Mouse (Mus musculus) lung, adult 2 months (tissue): ENCODE data around the gene Arpc4.

Experiments used
- CTCF ChIP-seq: fragments of 200-500 bp; IDR thresholded peaks from 2 replicates; pipeline ENCODE4 v1.5.1; 2011; ENCODE audit warnings: mild to moderate bottlenecking, low read length, control low read depth; ENCODE audit not compliant: insufficient read depth
- POLR2A ChIP-seq: fragments of 200-500 bp; IDR thresholded peaks from 2 replicates; pipeline ENCODE4 v1.6.1; 2011; ENCODE audit warnings: low read depth, mild to moderate bottlenecking, control low read depth, low read length, borderline replicate concordance; ENCODE audit errors: extremely low read depth

DNA sequence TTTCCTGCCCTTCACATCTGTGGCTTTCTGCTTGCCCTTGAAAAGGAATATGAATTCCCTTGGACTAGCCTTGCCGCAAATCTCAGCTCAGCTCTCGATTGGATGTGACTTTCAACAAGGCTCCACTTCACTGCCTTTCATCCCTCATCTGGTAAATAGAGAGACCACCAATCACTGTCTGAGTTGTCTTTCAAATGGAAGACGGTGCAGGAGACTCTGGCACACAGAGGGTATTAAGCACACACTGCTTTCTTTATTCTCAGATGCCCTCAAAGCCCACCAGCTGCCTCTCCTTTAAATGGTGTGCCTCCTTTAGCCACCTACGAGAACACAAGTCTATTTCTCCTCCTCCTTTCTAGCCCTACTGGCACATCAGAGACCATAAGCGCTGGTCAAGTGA, 9.3 kb upstream of the Arpc4 start:
- TF ChIP-seq POLR2A (no peak), CTCF (no peak)
